Mouse (Mus musculus) splenic B cell, adult 2 months (primary cell): ENCODE data around the gene Dnase1l1.

Experiments
- DNase-seq: peaks from one replicate; pipeline ENCODE4 v3.0.0-alpha.2; 2011; ENCODE audit warnings: low read depth, low spot score
- H3K27me3 ChIP-seq: 2 replicates; pipeline ENCODE4 v1.6.1; 2012; ENCODE audit warnings: mild to moderate bottlenecking, low read length, moderate library complexity, mixed read lengths; ENCODE audit not compliant: control insufficient read depth, poor library complexity, insufficient read depth, severe bottlenecking
- H3K36me3 ChIP-seq: 2 replicates; pipeline ENCODE4 v1.6.1; 2012; ENCODE audit warnings: mild to moderate bottlenecking, low read length, moderate library complexity, mixed read lengths; ENCODE audit not compliant: control insufficient read depth, poor library complexity, insufficient read depth, severe bottlenecking

Gene Dnase1l1

DNA sequence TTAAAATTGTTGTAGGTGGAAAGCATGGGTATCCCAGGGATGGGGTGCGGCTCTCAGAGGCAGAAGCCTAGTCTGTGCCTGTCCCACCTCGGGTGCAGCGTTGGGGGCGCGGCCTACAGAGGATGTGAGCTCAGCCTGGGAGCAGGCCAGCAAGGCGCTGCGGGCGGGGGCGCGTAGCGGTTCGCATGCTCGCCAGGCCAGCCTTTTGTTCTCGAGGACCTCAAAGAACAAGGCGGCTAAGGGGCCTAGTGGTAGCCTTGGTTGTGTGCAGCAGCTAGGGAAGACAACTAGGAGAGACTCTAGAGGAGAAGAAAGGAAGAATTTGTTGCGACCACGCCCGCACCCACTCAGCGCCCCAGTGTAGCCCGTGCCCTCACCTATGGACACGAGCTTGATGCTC is 36.5 kb downstream of the Dnase1l1 start:
- Histone ChIP-seq H3K36me3 (peaks cover 6% of the 10 kb centered on the region), H3K27me3 (no peaks in the 10 kb centered on the region)
- DNase-seq = peak; percentile 65

DNA sequence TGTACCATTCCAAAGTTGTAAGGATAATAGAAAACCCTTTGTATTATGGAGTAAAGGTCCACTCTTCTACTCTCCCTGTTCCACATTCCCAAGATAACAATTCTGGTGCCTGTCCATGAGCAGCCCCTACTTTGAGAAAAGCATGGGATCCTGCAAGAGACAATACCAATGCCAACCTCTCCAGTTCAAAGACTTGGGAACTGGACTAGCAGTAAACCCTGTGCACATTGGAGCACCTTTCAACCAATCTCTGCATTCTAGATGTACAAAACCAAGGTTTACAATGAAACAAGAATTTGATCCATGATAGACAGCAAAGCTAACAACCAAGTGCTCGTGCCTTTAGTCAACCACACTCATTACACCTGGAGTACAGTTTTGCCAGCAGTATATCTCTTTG is 37.0 kb downstream of the Dnase1l1 start:
- Histone ChIP-seq H3K27me3 (no peaks in the 10 kb centered on the region), H3K36me3 (peaks cover 7% of the 10 kb centered on the region)
- no peak for DNase-seq

GRCm38 (mm10) chrX:74244614-74245083 is 37.5 kb downstream of the Dnase1l1 start:
- peak; percentile 39 for DNase-seq
- H3K36me3 ChIP-seq = peaks cover 7% of the 10 kb centered on the region
- no peaks in the 10 kb centered on the region for H3K27me3 ChIP-seq

GRCm38 (mm10) chrX:74243807-74244206 is 38.3 kb downstream of the Dnase1l1 start:
- Histone ChIP-seq H3K36me3 (peaks cover 7% of the 10 kb centered on the region), H3K27me3 (no peaks in the 10 kb centered on the region)
- peak; percentile 88 for DNase-seq

- no peak for DNase-seq
- Histone ChIP-seq H3K27me3 (no peaks in the 10 kb centered on the region), H3K36me3 (peaks cover 7% of the 10 kb centered on the region)
Measured at GRCm38 (mm10) chrX:74243396-74243795, 38.7 kb downstream of the Dnase1l1 start.

GRCm38 (mm10) chrX:74240332-74240731 is 41.8 kb downstream of the Dnase1l1 start:
- no peak for DNase-seq
- H3K27me3 ChIP-seq = no peaks in the 10 kb centered on the region
- peaks cover 11% of the 10 kb centered on the region for H3K36me3 ChIP-seq

DNA sequence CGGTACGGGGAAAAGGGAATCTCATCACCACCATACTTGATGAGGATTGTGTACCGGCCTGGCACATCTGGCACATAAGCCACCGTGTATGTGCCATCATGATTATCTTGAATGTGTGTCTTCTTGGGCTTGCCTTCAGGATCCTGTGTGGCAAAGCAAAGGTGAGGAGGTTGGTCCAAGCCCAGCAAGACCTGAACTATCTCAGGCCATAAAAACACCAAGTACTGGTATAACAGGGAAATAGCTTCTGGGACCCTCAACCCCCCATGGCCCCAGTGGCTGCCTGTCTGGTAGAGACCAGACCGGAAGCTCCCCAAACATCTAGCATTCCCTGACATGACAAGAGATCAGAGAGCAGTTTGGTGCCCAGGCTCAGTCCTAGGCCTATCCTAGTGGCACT is 48.9 kb downstream of the Dnase1l1 start:
- H3K36me3 ChIP-seq = peaks cover 17% of the 10 kb centered on the region
- DNase-seq = no peak

DNA sequence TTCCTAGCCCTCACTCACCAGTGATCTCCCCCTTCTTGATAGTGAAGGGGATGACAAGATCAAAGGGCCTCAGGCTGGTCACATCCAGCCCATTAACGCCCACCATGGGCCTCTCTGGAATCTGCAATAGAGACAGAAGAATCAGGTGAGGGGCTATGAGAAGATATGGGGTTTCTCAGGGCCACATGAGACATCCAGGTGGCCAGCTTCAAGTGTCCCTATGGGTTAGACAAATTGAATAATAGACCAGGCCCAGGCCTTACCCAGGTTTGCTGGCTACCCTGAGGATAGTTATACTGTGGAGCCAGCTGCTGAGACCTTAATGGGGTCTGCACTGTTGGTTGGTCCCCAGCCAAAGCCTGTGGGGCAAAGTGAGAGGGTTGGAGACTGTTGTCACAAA is 52.1 kb downstream of the Dnase1l1 start:
- no peak for DNase-seq
- Histone ChIP-seq H3K27me3 (no peaks in the 10 kb centered on the region), H3K36me3 (peaks cover 19% of the 10 kb centered on the region; the same call in 1 of the 2 replicates)

More for the DNA sequence above, 48.9 kb downstream of the Dnase1l1 start:
- no peaks in the 10 kb centered on the region for H3K27me3 ChIP-seq
